Mouse (Mus musculus) neutrophil, adult 59 days (primary cell): Measurements from ENCODE around the gene Ehd3. TPM values are rescaled to one million over a fixed set of nuclear protein-coding genes. Genes with fewer than 3 reads are reported as not detected.

Experiments used
- total RNA-seq, 2 experiments: library from RNA; stranded (reverse); gene quantifications; 1 replicate in 1 of 2; 2 replicates in 1 of 2; pipeline ENCODE4 v1.2.4; 2023

The Ehd3 gene
- 1 to 10 TPM in 1 of 2 experiments, under 1 TPM in 1; 0.60 to 1.0 TPM for total RNA-seq

GRCm38 (mm10) chr17:73803521-73804184 is at the start of gene Ehd3:
Gene Ehd3 (plus strand): TSS chr17:73804134.

Other genes with a start within 250 kb of the Ehd3 start
- under 1 TPM; 0.22 to 0.53 TPM for gene Galnt14, start 93.7 kb upstream of the Ehd3 start, total RNA-seq
- 100 to 1,000 TPM; 760 to 763 TPM for gene Xdh, start 146.1 kb downstream of the Ehd3 start, total RNA-seq
- gene Srd5a2, start 243.8 kb downstream of the Ehd3 start, total RNA-seq, result not detected